Mouse (Mus musculus) spleen, postnatal 10 days (tissue): ENCODE measurements around the gene Ppp2r5a.

Experiments
- DNase-seq, 2 experiments: peaks; one replicate each; pipeline ENCODE4 v3.0.0; 2021 to 2022; ENCODE audit warnings: low spot score in 2 of 2

Gene Ppp2r5a

GRCm38 (mm10) chr1:191326233-191326882, 76.7 kb downstream of the Ppp2r5a start:
- DNase-seq = peak in 1 of 2 experiments; percentile 78

- DNase-seq = peak; percentile 93 to 97
Measured at GRCm38 (mm10) chr1:191325726-191326232, 77.3 kb downstream of the Ppp2r5a start, which contains the start of gene Tmem206. Tmem206 (plus strand) TSS chr1:191325912.

- DNase-seq = peak in 1 of 2 experiments; percentile 18
Measured at GRCm38 (mm10) chr1:191324733-191325590, 78.1 kb downstream of the Ppp2r5a start.

GRCm38 (mm10) chr1:191323381-191323780, 79.7 kb downstream of the Ppp2r5a start:
- no peak for DNase-seq

GRCm38 (mm10) chr1:191318686-191319085, 84.4 kb downstream of the Ppp2r5a start:
- peak in 1 of 2 experiments; percentile 16 for DNase-seq

- DNase-seq = peak; percentile 91 to 92
Measured at GRCm38 (mm10) chr1:191317591-191318196, 85.4 kb downstream of the Ppp2r5a start, which contains the start of gene Nenf. Nenf (minus strand) TSS chr1:191318194.

- DNase-seq = no peak
Measured at GRCm38 (mm10) chr1:191316818-191317217, 86.3 kb downstream of the Ppp2r5a start.

- no peak for DNase-seq
Measured at GRCm38 (mm10) chr1:191313926-191314325, 89.1 kb downstream of the Ppp2r5a start.

GRCm38 (mm10) chr1:191313158-191313557, 89.9 kb downstream of the Ppp2r5a start:
- no peak for DNase-seq

- DNase-seq = peak; percentile 87 to 89
Measured at GRCm38 (mm10) chr1:191312513-191312941, 90.5 kb downstream of the Ppp2r5a start.

- DNase-seq = no peak
Measured at GRCm38 (mm10) chr1:191311296-191311898, 91.7 kb downstream of the Ppp2r5a start.

- no peak for DNase-seq
Measured at GRCm38 (mm10) chr1:191307766-191308455, 95.2 kb downstream of the Ppp2r5a start.

- DNase-seq = no peak
Measured at GRCm38 (mm10) chr1:191306316-191306715, 96.8 kb downstream of the Ppp2r5a start.

GRCm38 (mm10) chr1:191305610-191306009, 97.5 kb downstream of the Ppp2r5a start:
- peak in 1 of 2 experiments; percentile 55 for DNase-seq

GRCm38 (mm10) chr1:191304216-191304615, 98.9 kb downstream of the Ppp2r5a start:
- DNase-seq = no peak

GRCm38 (mm10) chr1:191303736-191304135, 99.3 kb downstream of the Ppp2r5a start:
- DNase-seq = no peak
